Mouse (Mus musculus) stomach, postnatal 0 days (tissue): ENCODE data around the gene Elf2.

ENCODE experiments used
- CTCF ChIP-seq: IDR thresholded peaks from 2 replicates; pipeline ENCODE4 v1.5.1; 2016; ENCODE audit warnings: antibody characterized with exemption, low read depth, mild to moderate bottlenecking, moderate library complexity
- EP300 ChIP-seq: optimal IDR thresholded peaks from 2 replicates; pipeline ENCODE3; 2016; ENCODE audit warnings: antibody characterized with exemption

DNA sequence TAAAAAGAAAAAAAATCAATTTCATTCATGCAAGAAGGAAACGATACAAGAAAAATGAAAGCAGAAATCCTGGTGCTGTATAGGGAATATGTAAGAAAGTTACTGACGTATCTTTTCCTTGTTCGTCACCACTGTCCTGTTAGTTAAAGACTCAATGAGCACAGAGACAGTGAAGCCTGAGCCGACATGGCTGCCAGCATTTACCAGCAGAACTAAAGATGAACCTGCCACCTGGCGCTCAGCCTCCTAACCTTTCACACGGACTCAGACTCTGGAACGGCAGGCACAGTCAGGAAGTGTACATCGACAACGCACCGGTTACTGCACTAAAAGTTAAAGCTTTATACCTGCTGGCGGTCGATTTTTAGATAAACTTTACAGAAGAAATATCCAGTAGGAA lies 11.9 kb downstream of the Elf2 start:
- no peak for TF ChIP-seq CTCF
- no peak for TF ChIP-seq EP300
